Mouse (Mus musculus) duodenum, adult 2 months (tissue): Measurements from ENCODE around the gene Drg2. TPM values are rescaled to one million over a fixed set of nuclear protein-coding genes. Genes with fewer than 3 reads are reported as not detected.

Experiments used
- polyA plus RNA-seq: library from polyadenylated mRNA; depleted of rRNA; stranded (reverse); fragments of >200 nt; gene quantifications from 2 replicates; pipeline ENCODE4 v1.2.3, GENCODE M21; 2012; ENCODE audit warnings: low replicate concordance; rRNA removed

Drg2 gene
- polyA plus RNA-seq = 31.1 and 32.6 TPM in 2 replicates

GRCm38 (mm10) chr11:60454080-60454744 lies at the start of gene Drg2:
Gene Drg2, plus strand, starts transcription at chr11:60454591.

GRCm38 (mm10) chr11:60416963-60417716 lies 37.3 kb upstream of the Drg2 start, which contains the start of gene Gid4:
Gene Gid4, plus strand, starts transcription at chr11:60417145.

GRCm38 (mm10) chr11:60417717-60418472 lies 36.5 kb upstream of the Drg2 start, which contains the start of gene Atpaf2:
Gene Atpaf2, minus strand, starts transcription at chr11:60418457.

GRCm38 (mm10) chr11:60469039-60469438 lies 14.6 kb downstream of the Drg2 start, which contains the start of gene Myo15:
Gene Myo15, plus strand, starts transcription at chr11:60469339.

Other genes starting within 250 kb of the Drg2 start
- gene Srebf1, start 232.0 kb upstream of the Drg2 start, polyA plus RNA-seq = 138 and 192 TPM in 2 replicates
- gene Tom1l2, start 101.7 kb upstream of the Drg2 start, polyA plus RNA-seq = 76.2 and 125 TPM in 2 replicates
- gene Drc3, start 101.3 kb upstream of the Drg2 start, polyA plus RNA-seq = 0.51 and 0.81 TPM in 2 replicates
- 12.4 and 12.7 TPM in 2 replicates for gene Gid4, start 37.4 kb upstream of the Drg2 start, polyA plus RNA-seq
- 24.9 and 26.5 TPM in 2 replicates for gene Atpaf2, start 36.1 kb upstream of the Drg2 start, polyA plus RNA-seq
- 0.08 and 0.09 TPM in 2 replicates for gene Myo15, start 14.7 kb downstream of the Drg2 start, polyA plus RNA-seq
- gene Alkbh5, start 81.8 kb downstream of the Drg2 start, polyA plus RNA-seq = 14.9 and 15.8 TPM in 2 replicates
- 23.2 and 28.1 TPM in 2 replicates for gene Llgl1, start 245.1 kb downstream of the Drg2 start, polyA plus RNA-seq